Mouse (Mus musculus) bone marrow macrophage, adult 2 months (primary cell): ENCODE results near the gene Gna13.

ENCODE experiments used
- CTCF ChIP-seq: IDR thresholded peaks from 2 replicates; pipeline ENCODE4 v1.5.1; 2012; ENCODE audit warnings: low read depth, mild to moderate bottlenecking, low read length, moderate library complexity
- POLR2A ChIP-seq: IDR thresholded peaks from 2 replicates; pipeline ENCODE4 v1.6.1; 2012; ENCODE audit warnings: mild to moderate bottlenecking, low read depth, low read length, borderline replicate concordance

DNA sequence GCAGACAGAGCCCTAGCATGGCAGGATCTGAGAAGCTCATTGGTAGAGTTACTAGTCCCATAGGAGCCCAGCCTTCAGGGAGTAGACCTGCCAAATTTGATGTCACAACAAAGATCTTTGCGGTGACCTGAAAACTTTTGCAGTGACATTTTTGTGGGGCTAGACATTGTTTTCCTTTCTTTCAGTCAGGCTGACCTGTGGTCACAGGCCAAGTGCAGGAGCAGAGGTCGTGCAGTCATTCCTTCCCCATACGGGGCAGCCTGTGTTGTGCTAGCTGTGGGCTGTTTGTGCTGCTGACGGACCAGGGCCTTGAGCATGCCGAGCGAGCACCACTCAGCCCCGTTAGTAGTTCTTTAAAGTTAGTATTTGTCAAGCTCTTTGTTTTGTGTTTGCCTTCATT, 29.1 kb downstream of the Gna13 start:
- TF ChIP-seq POLR2A = no peak
- TF ChIP-seq CTCF = no peak
